Mouse (Mus musculus) urinary bladder, adult 2 months (tissue): ENCODE measurements around the gene Fgfr2. TPM values are rescaled to one million over a fixed set of nuclear protein-coding genes. Genes with fewer than 3 reads are reported as not detected.
A peak's percentile ranks its signal among the peaks of the same experiment; 100 is the strongest.

Experiments
- DNase-seq: peaks from one replicate; pipeline ENCODE4 v3.0.0; 2022; ENCODE audit warnings: low spot score
- polyA plus RNA-seq: library from polyadenylated mRNA; depleted of rRNA; stranded (reverse); fragments of >200 nt; gene quantifications from 2 replicates; pipeline ENCODE4 v1.2.3, GENCODE M21; 2012

Gene Fgfr2
- polyA plus RNA-seq, 1 experiment: 80.2 TPM

GRCm38 (mm10) chr7:132181042-132181441, 942.1 kb downstream of the Fgfr2 start:
- no peak for DNase-seq

- DNase-seq: no peak
These were observed 944.1 kb downstream of the Fgfr2 start for GRCm38 (mm10) chr7:132179049-132179448.

GRCm38 (mm10) chr7:132174787-132175186, 948.4 kb downstream of the Fgfr2 start:
- no peak for DNase-seq

- DNase-seq: no peak
These were observed 948.9 kb downstream of the Fgfr2 start for GRCm38 (mm10) chr7:132174296-132174695.

- no peak for DNase-seq
These were observed 950.9 kb downstream of the Fgfr2 start for GRCm38 (mm10) chr7:132172220-132172619.

GRCm38 (mm10) chr7:132171716-132172115, 951.4 kb downstream of the Fgfr2 start:
- no peak for DNase-seq

- no peak for DNase-seq
These were observed 953.6 kb downstream of the Fgfr2 start for GRCm38 (mm10) chr7:132169419-132170169.

GRCm38 (mm10) chr7:132167239-132167638, 955.9 kb downstream of the Fgfr2 start:
- DNase-seq: no peak

- no peak for DNase-seq
These were observed 960.9 kb downstream of the Fgfr2 start for GRCm38 (mm10) chr7:132162254-132162653.

- no peak for DNase-seq
These were observed 964.7 kb downstream of the Fgfr2 start for GRCm38 (mm10) chr7:132158321-132159025.

GRCm38 (mm10) chr7:132154368-132154961, 968.7 kb downstream of the Fgfr2 start, which contains the start of gene Cpxm2:
Cpxm2 (minus strand) TSS chr7:132154739.
- peak; percentile 27 for DNase-seq

- DNase-seq: no peak
These were observed 969.4 kb downstream of the Fgfr2 start for GRCm38 (mm10) chr7:132153725-132154147.

GRCm38 (mm10) chr7:132145227-132145800, 977.8 kb downstream of the Fgfr2 start:
- no peak for DNase-seq

- no peak for DNase-seq
These were observed 994.5 kb downstream of the Fgfr2 start for GRCm38 (mm10) chr7:132128687-132129086.

GRCm38 (mm10) chr7:132124948-132125347, 998.2 kb downstream of the Fgfr2 start:
- DNase-seq: no peak

- DNase-seq: no peak
These were observed 999.9 kb downstream of the Fgfr2 start for GRCm38 (mm10) chr7:132123211-132123610.

GRCm38 (mm10) chr7:132119817-132120216, 1003.3 kb downstream of the Fgfr2 start:
- DNase-seq: no peak

- no peak for DNase-seq
These were observed 1011.4 kb downstream of the Fgfr2 start for GRCm38 (mm10) chr7:132111770-132112169.

- no peak for DNase-seq
These were observed 1012.8 kb downstream of the Fgfr2 start for GRCm38 (mm10) chr7:132110308-132110707.

GRCm38 (mm10) chr7:132106891-132107290, 1016.3 kb downstream of the Fgfr2 start:
- DNase-seq: no peak

GRCm38 (mm10) chr7:132105326-132105725, 1017.8 kb downstream of the Fgfr2 start:
- no peak for DNase-seq

GRCm38 (mm10) chr7:132098441-132098840, 1024.7 kb downstream of the Fgfr2 start:
- no peak for DNase-seq
